Mouse (Mus musculus): Measurements from ENCODE around the gene Smarcb1. TPM values are rescaled to one million over a fixed set of nuclear protein-coding genes. Genes with fewer than 3 reads are reported as not detected.
"Not testable (repeated sequence)": the region's sequence is repeated elsewhere in the genome, so short reads cannot be mapped to it uniquely, and the experiment has no call there.

Gene Smarcb1
- polyA plus RNA-seq, 1 experiment from 2014 or later: 263 TPM

GRCm38 (mm10) chr10:75889406-75890153, 31.8 kb downstream of the Smarcb1 start:
- no peak for DNase-seq (ENCODE audit: low spot score)
- Histone ChIP-seq H3K4me2 (ENCODE audit: low read depth, severe bottlenecking) (no peak overlapping the region), H3K9ac (ENCODE audit: low read length) (no peak overlapping the region), H3K36me3 (ENCODE audit: control insufficient read depth, insufficient read depth, low read length) (no peaks in the 10 kb centered on the region), H3K9me3 (ENCODE audit: control insufficient read depth, low read length) (no peaks in the 10 kb centered on the region), H3K27ac (replicated peaks; ENCODE audit: low read depth, low read length) (no peak overlapping the region), H3K4me1 (ENCODE audit: control insufficient read depth, insufficient read depth, low read length) (peaks cover 15% of the 10 kb centered on the region), H3K4me3 (ENCODE audit: low read depth, low read length) (no peak overlapping the region), H3K27me3 (ENCODE audit: control insufficient read depth, insufficient read depth, low read length) (no peaks in the 10 kb centered on the region)
- ATAC-seq (ENCODE audit: insufficient number of reproducible peaks, low FRiP score, low TSS enrichment, low read depth): no peak
- WGBS: 42% methylated on average over 8 of the region's 8 CpGs

DNA sequence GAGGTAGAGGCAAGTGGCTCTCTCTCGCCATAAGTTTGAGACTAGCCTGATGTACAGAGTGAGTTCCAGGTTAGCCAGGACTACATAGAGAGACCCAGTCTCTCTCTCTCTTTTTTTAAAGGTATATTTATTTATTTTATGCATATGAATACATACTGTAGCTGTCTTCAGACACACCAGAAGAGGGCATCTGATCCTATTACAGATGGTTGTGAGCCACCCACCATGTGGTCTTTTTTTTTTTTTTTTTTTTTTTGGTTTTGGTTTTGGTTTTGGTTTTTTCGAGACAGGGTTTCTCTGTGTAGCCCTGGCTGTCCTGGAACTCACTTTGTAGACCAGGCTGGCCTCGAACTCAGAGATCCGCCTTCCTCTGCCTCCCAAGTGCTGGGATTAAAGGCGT, 33.9 kb downstream of the Smarcb1 start:
- not testable (repeated sequence) for H3K27me3 ChIP-seq (ENCODE audit: control insufficient read depth, insufficient read depth, low read length); H3K4me3 ChIP-seq (ENCODE audit: low read depth, low read length); H3K27ac ChIP-seq (replicated peaks; ENCODE audit: low read depth, low read length); DNase-seq (ENCODE audit: low spot score); H3K9ac ChIP-seq (ENCODE audit: low read length); ATAC-seq (ENCODE audit: insufficient number of reproducible peaks, low FRiP score, low TSS enrichment, low read depth); H3K4me2 ChIP-seq (ENCODE audit: low read depth, severe bottlenecking); H3K9me3 ChIP-seq (ENCODE audit: control insufficient read depth, low read length); H3K36me3 ChIP-seq (ENCODE audit: control insufficient read depth, insufficient read depth, low read length)
- peaks cover 16% of the 10 kb centered on the region for H3K4me1 ChIP-seq (ENCODE audit: control insufficient read depth, insufficient read depth, low read length)
- 89% methylated on average over 5 of the region's 5 CpGs for WGBS

DNA sequence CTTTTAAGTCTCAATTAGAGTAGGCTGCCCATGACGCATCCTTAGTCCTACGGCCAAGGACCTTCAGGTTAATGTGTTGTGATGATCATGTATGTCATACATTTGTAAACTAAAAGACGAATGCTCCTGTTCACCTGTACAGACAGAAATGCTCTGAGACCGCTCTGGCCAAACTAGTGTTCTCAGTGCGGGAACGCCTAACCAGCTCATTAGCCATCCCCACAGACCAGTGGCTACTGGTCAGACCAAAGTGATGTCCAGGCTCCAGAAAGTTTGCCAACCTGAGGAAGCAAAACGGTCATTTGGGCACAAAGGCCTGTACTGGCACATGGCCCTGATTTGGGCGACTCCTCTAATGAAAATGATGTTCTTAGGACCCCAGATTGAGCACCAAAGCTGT, 36.7 kb downstream of the Smarcb1 start:
- WGBS: 92% methylated on average over 8 of the region's 8 CpGs
- ATAC-seq (ENCODE audit: insufficient number of reproducible peaks, low FRiP score, low TSS enrichment, low read depth) (no peak), DNase-seq (ENCODE audit: low spot score) (no peak)
- no peaks in the 10 kb centered on the region for H3K9me3 ChIP-seq (ENCODE audit: control insufficient read depth, low read length)
- H3K27me3 ChIP-seq (ENCODE audit: control insufficient read depth, insufficient read depth, low read length): no peaks in the 10 kb centered on the region
- H3K4me2 ChIP-seq (ENCODE audit: low read depth, severe bottlenecking): no peak overlapping the region
- peaks cover 23% of the 10 kb centered on the region for H3K4me1 ChIP-seq (ENCODE audit: control insufficient read depth, insufficient read depth, low read length)
- H3K27ac ChIP-seq (replicated peaks; ENCODE audit: low read depth, low read length): no peak overlapping the region
- no peaks in the 10 kb centered on the region for H3K36me3 ChIP-seq (ENCODE audit: control insufficient read depth, insufficient read depth, low read length)
- no peak overlapping the region for H3K9ac ChIP-seq (ENCODE audit: low read length)
- no peak overlapping the region for H3K4me3 ChIP-seq (ENCODE audit: low read depth, low read length)

GRCm38 (mm10) chr10:75883232-75883552, 38.2 kb downstream of the Smarcb1 start:
- H3K9ac ChIP-seq (ENCODE audit: low read length): no peak overlapping the region
- peak; percentile 84 for DNase-seq (ENCODE audit: low spot score)
- H3K4me1 ChIP-seq (ENCODE audit: control insufficient read depth, insufficient read depth, low read length): peaks cover 14% of the 10 kb centered on the region
- H3K4me3 ChIP-seq (ENCODE audit: low read depth, low read length): no peak overlapping the region
- H3K27me3 ChIP-seq (ENCODE audit: control insufficient read depth, insufficient read depth, low read length): no peaks in the 10 kb centered on the region
- under 1% methylated on average over 10 of the region's 10 CpGs for WGBS
- no peak overlapping the region for H3K27ac ChIP-seq (replicated peaks; ENCODE audit: low read depth, low read length)
- no peaks in the 10 kb centered on the region for H3K9me3 ChIP-seq (ENCODE audit: control insufficient read depth, low read length)
- H3K4me2 ChIP-seq (ENCODE audit: low read depth, severe bottlenecking): peak overlapping the region; percentile 36
- H3K36me3 ChIP-seq (ENCODE audit: control insufficient read depth, insufficient read depth, low read length): no peaks in the 10 kb centered on the region
- peak; percentile 48; the same call in 1 of the 2 replicates for ATAC-seq (ENCODE audit: insufficient number of reproducible peaks, low FRiP score, low TSS enrichment, low read depth)

- Histone ChIP-seq H3K4me2 (ENCODE audit: low read depth, severe bottlenecking) (peak overlapping the region; percentile 36), H3K27ac (replicated peaks; ENCODE audit: low read depth, low read length) (peak overlapping the region; percentile 57), H3K9ac (ENCODE audit: low read length) (no peak overlapping the region), H3K27me3 (ENCODE audit: control insufficient read depth, insufficient read depth, low read length) (no peaks in the 10 kb centered on the region), H3K4me3 (ENCODE audit: low read depth, low read length) (no peak overlapping the region), H3K36me3 (ENCODE audit: control insufficient read depth, insufficient read depth, low read length) (no peaks in the 10 kb centered on the region), H3K4me1 (ENCODE audit: control insufficient read depth, insufficient read depth, low read length) (peaks cover 14% of the 10 kb centered on the region), H3K9me3 (ENCODE audit: control insufficient read depth, low read length) (no peaks in the 10 kb centered on the region)
- peak; percentile 66; the same call in 1 of the 2 replicates for ATAC-seq (ENCODE audit: insufficient number of reproducible peaks, low FRiP score, low TSS enrichment, low read depth)
- WGBS: 1% methylated on average over 15 of the region's 15 CpGs
- DNase-seq (ENCODE audit: low spot score): peak; percentile 47
Measured at GRCm38 (mm10) chr10:75882433-75883231, 38.8 kb downstream of the Smarcb1 start.

DNA sequence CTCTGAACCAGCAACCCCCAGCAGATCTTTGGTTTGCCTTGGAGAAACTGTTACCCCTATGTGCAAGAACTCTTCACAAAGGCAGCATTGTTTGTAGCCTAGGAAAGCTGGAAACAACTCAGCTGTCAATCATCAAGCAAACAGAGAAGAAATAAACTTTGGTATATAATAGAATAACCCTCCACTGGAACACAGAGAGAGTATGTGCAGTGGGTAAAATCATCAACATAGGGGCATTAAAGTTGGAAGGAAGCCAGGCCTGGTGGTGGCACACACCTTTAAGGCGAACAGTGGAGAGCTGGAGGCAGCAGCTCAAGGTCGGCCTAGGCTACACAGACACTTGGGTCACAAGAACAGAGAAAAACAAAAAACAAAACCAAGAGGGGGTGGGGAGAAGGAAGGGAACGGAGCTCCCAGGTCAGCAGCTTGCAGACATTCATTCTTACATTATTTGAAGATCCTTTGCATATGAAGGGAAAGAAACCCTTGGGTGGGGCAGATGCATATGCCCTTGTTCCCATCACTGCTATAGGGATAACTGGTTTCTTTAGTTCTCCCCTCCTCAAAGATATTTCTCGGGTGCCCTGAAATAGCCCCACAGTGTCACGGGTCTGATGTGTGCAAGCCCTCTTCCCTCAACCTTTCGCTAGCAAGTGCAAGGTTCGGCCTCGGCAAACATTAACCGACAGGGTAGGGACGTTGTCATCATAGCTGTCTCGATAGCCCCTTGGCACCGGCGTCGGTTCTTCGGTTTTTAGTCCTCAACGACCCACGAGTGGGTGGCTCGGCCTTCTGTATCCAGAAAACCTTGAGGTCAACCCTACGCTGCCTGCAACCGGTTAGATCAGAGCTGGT, 39.6 kb downstream of the Smarcb1 start:
- Histone ChIP-seq H3K4me1 (ENCODE audit: control insufficient read depth, insufficient read depth, low read length) (peaks cover 14% of the 10 kb centered on the region), H3K27ac (replicated peaks; ENCODE audit: low read depth, low read length) (peak overlapping the region; percentile 70), H3K36me3 (ENCODE audit: control insufficient read depth, insufficient read depth, low read length) (no peaks in the 10 kb centered on the region), H3K4me2 (ENCODE audit: low read depth, severe bottlenecking) (0 out of 2 replicates have a peak overlapping the region, but pooled peaks have one; percentile 22), H3K9me3 (ENCODE audit: control insufficient read depth, low read length) (no peaks in the 10 kb centered on the region), H3K9ac (ENCODE audit: low read length) (no peak overlapping the region), H3K27me3 (ENCODE audit: control insufficient read depth, insufficient read depth, low read length) (no peaks in the 10 kb centered on the region), H3K4me3 (ENCODE audit: low read depth, low read length) (no peak overlapping the region)
- DNase-seq (ENCODE audit: low spot score) (no peak), ATAC-seq (ENCODE audit: insufficient number of reproducible peaks, low FRiP score, low TSS enrichment, low read depth) (no peak; the same call in 1 of the 2 replicates)
- 16% methylated on average over 20 of the region's 20 CpGs for WGBS

- no peaks in the 10 kb centered on the region for H3K36me3 ChIP-seq (ENCODE audit: control insufficient read depth, insufficient read depth, low read length)
- H3K4me3 ChIP-seq (ENCODE audit: low read depth, low read length): no peak overlapping the region
- peak overlapping the region; percentile 70 for H3K27ac ChIP-seq (replicated peaks; ENCODE audit: low read depth, low read length)
- H3K27me3 ChIP-seq (ENCODE audit: control insufficient read depth, insufficient read depth, low read length): no peaks in the 10 kb centered on the region
- no peak overlapping the region for H3K4me2 ChIP-seq (ENCODE audit: low read depth, severe bottlenecking)
- 0 out of 2 replicates have a peak, but pooled peaks have one; percentile 19 for ATAC-seq (ENCODE audit: insufficient number of reproducible peaks, low FRiP score, low TSS enrichment, low read depth)
- H3K4me1 ChIP-seq (ENCODE audit: control insufficient read depth, insufficient read depth, low read length): peaks cover 14% of the 10 kb centered on the region
- H3K9ac ChIP-seq (ENCODE audit: low read length): 0 out of 2 replicates have a peak overlapping the region, but pooled peaks have one; percentile 22
- WGBS: 62% methylated on average over 6 of the region's 6 CpGs
- peak; percentile 34 for DNase-seq (ENCODE audit: low spot score)
- no peaks in the 10 kb centered on the region for H3K9me3 ChIP-seq (ENCODE audit: control insufficient read depth, low read length)
Measured at GRCm38 (mm10) chr10:75880771-75881577, 40.4 kb downstream of the Smarcb1 start.
